Mouse (Mus musculus) forebrain, embryonic 13.5 days (tissue): Measurements from ENCODE around the gene Zswim3. TPM values are rescaled to one million over a fixed set of nuclear protein-coding genes. Genes with fewer than 3 reads are reported as not detected.
A peak's percentile ranks its signal among the peaks of the same experiment; 100 is the strongest.

ENCODE experiments used
- ATAC-seq: fragments of 200-750 bp; cut with Nextera tagmentation; 2 replicates; pipeline ENCODE4 v1.8.0; 2017
- H3K27ac ChIP-seq: fragments of 300-500 bp; sonication (generic); 2 replicates; pipeline ENCODE4 v1.5.1; 2015; ENCODE audit warnings: inconsistent platforms, mild to moderate bottlenecking, moderate library complexity
- H3K27me3 ChIP-seq: fragments of 300-500 bp; sonication (generic); 2 replicates; pipeline ENCODE4 v1.6.1; 2015; ENCODE audit warnings: mild to moderate bottlenecking, inconsistent platforms
- H3K36me3 ChIP-seq: fragments of 300-500 bp; sonication (generic); 2 replicates; pipeline ENCODE4 v1.6.1; 2015; ENCODE audit warnings: mild to moderate bottlenecking, inconsistent platforms; ENCODE audit not compliant: poor library complexity, severe bottlenecking
- H3K4me1 ChIP-seq: fragments of 300-500 bp; sonication (generic); 2 replicates; pipeline ENCODE4 v1.6.1; 2015; ENCODE audit warnings: inconsistent platforms
- H3K4me2 ChIP-seq: fragments of 300-500 bp; sonication (generic); 2 replicates; pipeline ENCODE4 v1.6.1; 2015; ENCODE audit warnings: inconsistent platforms, mild to moderate bottlenecking, moderate library complexity
- H3K4me3 ChIP-seq: fragments of 300-500 bp; sonication (generic); 2 replicates; pipeline ENCODE4 v1.5.1; 2015; ENCODE audit warnings: mild to moderate bottlenecking, inconsistent platforms
- H3K9ac ChIP-seq: fragments of 300-500 bp; sonication (generic); 2 replicates; pipeline ENCODE4 v1.6.1; 2015; ENCODE audit warnings: mild to moderate bottlenecking, inconsistent platforms
- H3K9me3 ChIP-seq: fragments of 300-500 bp; sonication (generic); replicated peaks from 2 replicates; pipeline ENCODE4 v1.6.1; 2016; ENCODE audit warnings: inconsistent platforms
- WGBS: fragments of 180-500 bp; shearing (Covaris S2); methylation state at CpG from one replicate; pipeline ENCODE4 v1.1.7; 2015; 5-methylcytosine and 5-hydroxymethylcytosine counted together
- polyA plus RNA-seq: library from polyadenylated mRNA; unstranded; fragments of >200 nt; fragmentation: Nextera tagmentation; extraction: Ambion mirVana; gene quantifications from 2 replicates; pipeline ENCODE4 v1.2.1, GENCODE M21; 2015

The Zswim3 gene
- polyA plus RNA-seq, 1 experiment from 2014 or later, result 11.7 TPM

- Histone ChIP-seq H3K4me3 (peak overlapping the region; percentile 65), H3K9me3 (no peaks in the 10 kb centered on the region), H3K4me2 (peak overlapping the region; percentile 91), H3K4me1 (peaks cover 22% of the 10 kb centered on the region), H3K36me3 (peaks cover 8% of the 10 kb centered on the region; the same call in 1 of the 2 replicates), H3K9ac (peak overlapping the region; percentile 77), H3K27me3 (no peaks in the 10 kb centered on the region), H3K27ac (no peak overlapping the region; the same call in 1 of the 2 replicates)
- no peak for ATAC-seq
- 20% methylated on average over 7 of the region's 7 CpGs for WGBS
These were observed 20.0 kb upstream of the Zswim3 start for GRCm38 (mm10) chr2:164784869-164785420.

GRCm38 (mm10) chr2:164785481-164786387 lies 19.2 kb upstream of the Zswim3 start, which contains the start of gene Snx21:
Snx21 (plus strand) TSS chr2:164785823.
- Histone ChIP-seq H3K4me2 (peak within 1 kb of the TSS; percentile 91), H3K4me1 (peaks cover 22% of the 10 kb centered on the region), H3K9ac (peak within 1 kb of the TSS; percentile 77), H3K27ac (peak within 1 kb of the TSS; percentile 48), H3K27me3 (no peaks in the 10 kb centered on the region), H3K4me3 (peak within 1 kb of the TSS; percentile 65), H3K36me3 (peaks cover 11% of the 10 kb centered on the region; the same call in 1 of the 2 replicates), H3K9me3 (no peaks in the 10 kb centered on the region)
- WGBS, result under 1% methylated on average over 73 of the region's 89 CpGs
- peak; percentile 92 for ATAC-seq

GRCm38 (mm10) chr2:164786388-164786885 lies 18.5 kb upstream of the Zswim3 start:
- peak overlapping the region; percentile 77 for H3K9ac ChIP-seq
- H3K36me3 ChIP-seq, result peaks cover 18% of the 10 kb centered on the region
- 12% methylated on average over 15 of the region's 15 CpGs for WGBS
- ATAC-seq, result no peak; the same call in 1 of the 2 replicates
- peak overlapping the region; percentile 91 for H3K4me2 ChIP-seq
- H3K9me3 ChIP-seq, result no peaks in the 10 kb centered on the region
- no peaks in the 10 kb centered on the region for H3K27me3 ChIP-seq
- H3K4me1 ChIP-seq, result peaks cover 22% of the 10 kb centered on the region
- H3K27ac ChIP-seq, result no peak overlapping the region
- peak overlapping the region; percentile 65 for H3K4me3 ChIP-seq

GRCm38 (mm10) chr2:164787032-164787431 lies 17.9 kb upstream of the Zswim3 start:
- H3K4me1 ChIP-seq, result peaks cover 22% of the 10 kb centered on the region
- 84% methylated on average over 3 of the region's 3 CpGs for WGBS
- H3K27me3 ChIP-seq, result no peaks in the 10 kb centered on the region
- H3K4me2 ChIP-seq, result peak overlapping the region; percentile 91
- H3K4me3 ChIP-seq, result no peak overlapping the region
- H3K9me3 ChIP-seq, result no peaks in the 10 kb centered on the region
- no peak overlapping the region for H3K27ac ChIP-seq
- peaks cover 24% of the 10 kb centered on the region for H3K36me3 ChIP-seq
- H3K9ac ChIP-seq, result no peak overlapping the region
- no peak for ATAC-seq

GRCm38 (mm10) chr2:164787779-164788178 lies 17.1 kb upstream of the Zswim3 start:
- no peak for ATAC-seq
- Histone ChIP-seq H3K4me3 (no peak overlapping the region), H3K4me2 (no peak overlapping the region), H3K9ac (no peak overlapping the region), H3K27me3 (no peaks in the 10 kb centered on the region), H3K36me3 (peaks cover 31% of the 10 kb centered on the region), H3K9me3 (no peaks in the 10 kb centered on the region), H3K27ac (no peak overlapping the region), H3K4me1 (peaks cover 22% of the 10 kb centered on the region)
- WGBS, result 82% methylated on average over 10 of the region's 10 CpGs

- Histone ChIP-seq H3K4me1 (peaks cover 22% of the 10 kb centered on the region), H3K9me3 (no peaks in the 10 kb centered on the region), H3K4me3 (no peak overlapping the region), H3K9ac (no peak overlapping the region), H3K27ac (no peak overlapping the region), H3K36me3 (peaks cover 38% of the 10 kb centered on the region), H3K27me3 (no peaks in the 10 kb centered on the region), H3K4me2 (no peak overlapping the region)
- WGBS, result 82% methylated on average over 4 of the region's 4 CpGs
- ATAC-seq, result no peak
These were observed 16.5 kb upstream of the Zswim3 start for GRCm38 (mm10) chr2:164788411-164788810.

GRCm38 (mm10) chr2:164790451-164790850 lies 14.4 kb upstream of the Zswim3 start:
- Histone ChIP-seq H3K36me3 (peaks cover 51% of the 10 kb centered on the region), H3K4me2 (no peak overlapping the region), H3K9me3 (no peaks in the 10 kb centered on the region), H3K9ac (no peak overlapping the region), H3K27me3 (no peaks in the 10 kb centered on the region), H3K4me1 (peaks cover 13% of the 10 kb centered on the region), H3K27ac (no peak overlapping the region), H3K4me3 (no peak overlapping the region)
- no peak for ATAC-seq
- WGBS, result 87% methylated on average over 4 of the region's 4 CpGs

GRCm38 (mm10) chr2:164791841-164792261 lies 13.0 kb upstream of the Zswim3 start:
- Histone ChIP-seq H3K9me3 (no peaks in the 10 kb centered on the region), H3K27ac (no peak overlapping the region), H3K9ac (no peak overlapping the region), H3K4me1 (peaks cover 3% of the 10 kb centered on the region; the same call in 1 of the 2 replicates), H3K4me2 (no peak overlapping the region), H3K27me3 (no peaks in the 10 kb centered on the region), H3K36me3 (peaks cover 65% of the 10 kb centered on the region), H3K4me3 (no peak overlapping the region)
- WGBS, result 92% methylated on average over 18 of the region's 18 CpGs
- no peak for ATAC-seq

- 95% methylated on average over 12 of the region's 12 CpGs for WGBS
- no peak for ATAC-seq
These were observed 12.3 kb upstream of the Zswim3 start for GRCm38 (mm10) chr2:164792400-164793190.

GRCm38 (mm10) chr2:164793236-164793635 lies 11.7 kb upstream of the Zswim3 start:
- no peak for ATAC-seq
- peaks cover 77% of the 10 kb centered on the region for H3K36me3 ChIP-seq
- no peak overlapping the region for H3K4me2 ChIP-seq
- WGBS, result 84% methylated on average over 3 of the region's 3 CpGs
- H3K4me1 ChIP-seq, result no peaks in the 10 kb centered on the region; the same call in 1 of the 2 replicates
- no peak overlapping the region; the same call in 1 of the 2 replicates for H3K9ac ChIP-seq
- H3K27ac ChIP-seq, result no peak overlapping the region
- H3K4me3 ChIP-seq, result no peak overlapping the region
- H3K27me3 ChIP-seq, result no peaks in the 10 kb centered on the region
- no peaks in the 10 kb centered on the region for H3K9me3 ChIP-seq

More at GRCm38 (mm10) chr2:164792400-164793190, 12.3 kb upstream of the Zswim3 start:
- Histone ChIP-seq H3K4me2 (no peak overlapping the region), H3K27ac (no peak overlapping the region), H3K9me3 (no peaks in the 10 kb centered on the region), H3K4me1 (no peaks in the 10 kb centered on the region; the same call in 1 of the 2 replicates), H3K36me3 (peaks cover 71% of the 10 kb centered on the region), H3K27me3 (no peaks in the 10 kb centered on the region), H3K9ac (no peak overlapping the region), H3K4me3 (no peak overlapping the region)

GRCm38 (mm10) chr2:164793772-164794171 lies 11.1 kb upstream of the Zswim3 start:
- Histone ChIP-seq H3K9me3 (no peaks in the 10 kb centered on the region), H3K4me1 (no peaks in the 10 kb centered on the region; the same call in 1 of the 2 replicates), H3K4me3 (no peak overlapping the region), H3K36me3 (peaks cover 77% of the 10 kb centered on the region), H3K27ac (no peak overlapping the region), H3K4me2 (no peak overlapping the region), H3K9ac (no peak overlapping the region), H3K27me3 (no peaks in the 10 kb centered on the region)
- no peak for ATAC-seq
- WGBS, result 94% methylated on average over 2 of the region's 2 CpGs
